8 mouse cellular contexts compared by ENCODE assay signal in genomic region chr16:25058051-25058747, GRCm38 (mm10).
A peak's percentile ranks its signal among the peaks of the same experiment; 100 is the strongest.
DNase-seq lines count a peak whose midpoint lies in the region; ATAC-seq and TF ChIP-seq lines count a peak whose summit lies in the region.

No protein-coding gene starts in this region.

- H3K9me3 ChIP-seq in ES-Bruce4 (replicated peaks; ENCODE audit: control insufficient read depth, insufficient read depth, low read length, poor library complexity, severe bottlenecking), result no peaks in the 10 kb centered on the region
- no peaks in the 10 kb centered on the region for H3K9me3 ChIP-seq in heart, embryonic 14.5 days (ENCODE audit: control insufficient read depth, low read length)

- TF ChIP-seq CTCF in ES-Bruce4 (IDR thresholded peaks at IDR 0.05; ENCODE audit: low read depth, low read length), result no peak

- H3K4me3 ChIP-seq in ES-Bruce4 (ENCODE audit: low read depth, low read length), result peak overlapping the region; percentile 25; the same call in 1 of the 2 replicates
- H3K4me3 ChIP-seq in heart, embryonic 14.5 days (ENCODE audit: control insufficient read depth in 1 of 2, insufficient read depth in 1 of 2, low read depth in 1 of 2, low read length in 2 of 2), result peak overlapping the region; percentile 61 to 90

- peak overlapping the region; percentile 78 for H3K9ac ChIP-seq in ES-Bruce4 (ENCODE audit: low read depth, poor library complexity, severe bottlenecking)
- H3K9ac ChIP-seq in heart, embryonic 14.5 days (ENCODE audit: low read length), result peak overlapping the region; percentile 80

- H3K36me3 ChIP-seq in ES-Bruce4 (ENCODE audit: control insufficient read depth, insufficient read depth, low read length, poor library complexity, severe bottlenecking), result no peaks in the 10 kb centered on the region
- H3K36me3 ChIP-seq in heart, embryonic 14.5 days (ENCODE audit: control insufficient read depth, insufficient read depth, low read length), result no peaks in the 10 kb centered on the region

- DNase-seq in heart, adult 18-20 months, result peak; percentile 35 to 38
- no peak for DNase-seq in heart, adult 9 months (ENCODE audit: low spot score in 2 of 2)
- DNase-seq in adrenal gland, postnatal 25 days, result no peak
- DNase-seq in c-Kit-positive CD71-positive TER-119-positive erythroid progenitor cells, embryonic 14.5 days (ENCODE audit: low spot score), result no peak
- no peak for DNase-seq in ovary, postnatal 14 days (ENCODE audit: low spot score)

- peaks cover 6% of the 10 kb centered on the region for H3K4me1 ChIP-seq in ES-Bruce4 (ENCODE audit: control insufficient read depth, insufficient read depth, low read length)
- H3K4me1 ChIP-seq in heart, embryonic 14.5 days (ENCODE audit: control insufficient read depth in 2 of 2, insufficient read depth in 2 of 2, low read length in 2 of 2), result peaks cover 22 to 24% of the 10 kb centered on the region in 2 experiments

- TF ChIP-seq POLR2A in ES-Bruce4 (IDR thresholded peaks at IDR 0.05; ENCODE audit: insufficient read depth, low read length), result no peak

- ATAC-seq in heart, embryonic 14.5 days (ENCODE audit: insufficient number of reproducible peaks, insufficient read depth, low FRiP score, low read depth), result no peak
- peak; percentile 22; the same call in 1 of the 2 replicates for ATAC-seq in megakaryocyte progenitor cell, adult 5-6 weeks (replicated peaks; ENCODE audit: poor library complexity)

- 28% methylated on average over 11 of the region's 11 CpGs for WGBS in heart, embryonic 14.5 days

- H3K4me2 ChIP-seq in heart, embryonic 14.5 days (ENCODE audit: low read length), result peak overlapping the region; percentile 70

- peak overlapping the region; percentile 89 for H3K27ac ChIP-seq in ES-Bruce4 (ENCODE audit: insufficient read depth, low read length)
- H3K27ac ChIP-seq in heart, embryonic 14.5 days (replicated peaks in 1 of 2; ENCODE audit: control insufficient read depth in 1 of 2, insufficient read depth in 1 of 2, low read depth in 2 of 2, low read length in 2 of 2), result peak overlapping the region; percentile 85 to 99

- TF ChIP-seq EP300 in ES-Bruce4 (IDR thresholded peaks at IDR 0.05; ENCODE audit: insufficient read depth, low read depth, low read length), result 0 out of 2 replicates have a peak, but pooled peaks have one; percentile 18

- no peaks in the 10 kb centered on the region for H3K27me3 ChIP-seq in ES-Bruce4 (ENCODE audit: control insufficient read depth, insufficient read depth, low read length, poor library complexity, severe bottlenecking)
- no peaks in the 10 kb centered on the region for H3K27me3 ChIP-seq in heart, embryonic 14.5 days (ENCODE audit: control insufficient read depth, insufficient read depth, low read length)

Comparison
In these comparisons a context has a peak if more than half of its experiments do, and no peak if none do; other contexts are left out.
1. DNase-seq: peak in heart, adult 18-20 months (2 of 2); none in heart, adult 9 months (0 of 2), adrenal gland, postnatal 25 days (single experiment), c-Kit-positive CD71-positive TER-119-positive erythroid progenitor cells, embryonic 14.5 days (single experiment) and ovary, postnatal 14 days (single experiment).